Mouse (Mus musculus): Measurements from ENCODE around the gene Dst. TPM values are rescaled to one million over a fixed set of nuclear protein-coding genes. Genes with fewer than 3 reads are reported as not detected.

Gene Dst
- polyA plus RNA-seq, 1 experiment from 2014 or later = 44.3 TPM

DNA sequence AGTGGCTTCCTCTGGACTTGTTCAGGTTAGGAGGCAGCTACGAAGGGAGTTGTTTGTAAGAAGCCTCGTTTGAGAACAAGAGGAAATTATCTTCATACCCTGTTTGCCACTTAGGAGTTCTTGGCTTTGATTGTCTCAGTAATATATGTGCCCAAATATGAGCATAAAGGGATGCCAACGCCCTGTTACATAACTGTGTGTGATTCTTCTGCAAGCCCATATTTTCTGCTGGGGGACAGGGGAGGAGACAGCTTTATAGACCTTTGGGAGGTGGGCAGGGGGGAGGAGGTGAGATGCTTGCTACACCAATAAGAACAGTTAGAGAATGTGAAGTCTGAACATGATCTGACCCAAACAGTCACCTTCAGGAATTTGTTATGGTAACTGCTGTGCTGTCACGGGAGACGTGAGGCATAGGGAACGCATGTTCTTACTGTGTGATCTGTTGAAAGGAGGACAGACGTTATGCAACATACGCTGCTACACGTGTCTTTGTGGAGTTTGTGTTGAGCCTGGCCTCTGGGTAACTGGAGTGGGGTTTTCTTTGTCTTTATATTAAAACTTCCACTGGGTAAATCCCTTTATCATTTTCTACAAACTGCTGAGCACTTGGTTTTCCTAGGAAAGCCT is 235.0 kb downstream of the Dst start:
- Histone ChIP-seq H3K9ac (ENCODE audit: low read depth, low read length) (no peak overlapping the region), H3K27me3 (ENCODE audit: control insufficient read depth, insufficient read depth, low read length) (no peaks in the 10 kb centered on the region), H3K27ac (ENCODE audit: low read depth, low read length) (no peak overlapping the region; the same call in 1 of the 2 replicates), H3K36me3 (ENCODE audit: control insufficient read depth, insufficient read depth, low read length) (no peaks in the 10 kb centered on the region), H3K4me3 (ENCODE audit: low read length) (no peak overlapping the region), H3K9me3 (ENCODE audit: control insufficient read depth, low read length) (no peaks in the 10 kb centered on the region), H3K4me2 (replicated peaks; ENCODE audit: low read depth, low read length) (no peak overlapping the region), H3K4me1 (ENCODE audit: control insufficient read depth, insufficient read depth, low read length) (peaks cover 15% of the 10 kb centered on the region; the same call in 1 of the 2 replicates)
- WGBS = 31% methylated on average over 9 of the region's 9 CpGs
- ATAC-seq (ENCODE audit: low FRiP score, low TSS enrichment) = peak; percentile 25; the same call in 1 of the 2 replicates

DNA sequence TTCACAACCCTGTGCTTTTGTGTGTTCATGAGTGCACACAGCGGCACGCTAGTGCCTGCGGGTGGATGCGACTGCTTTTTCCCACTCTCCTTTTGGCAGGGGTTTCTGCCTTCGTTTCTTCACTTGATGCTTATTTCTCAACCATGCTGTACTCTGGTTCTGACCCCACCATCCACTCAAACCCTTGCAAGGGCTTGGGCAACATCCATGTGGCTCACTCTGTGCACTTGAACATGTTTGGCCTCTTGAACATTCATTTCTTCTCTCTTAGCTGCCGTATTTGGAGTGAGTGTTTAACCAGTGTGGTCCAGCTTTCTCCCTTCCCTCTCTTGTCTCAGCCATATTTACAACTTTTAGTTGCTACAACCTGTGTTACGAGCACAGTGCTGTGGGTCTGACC is 236.8 kb downstream of the Dst start:
- ATAC-seq (ENCODE audit: low FRiP score, low TSS enrichment) = no peak
- no peak overlapping the region for H3K4me2 ChIP-seq (replicated peaks; ENCODE audit: low read depth, low read length)
- no peaks in the 10 kb centered on the region for H3K9me3 ChIP-seq (ENCODE audit: control insufficient read depth, low read length)
- H3K27ac ChIP-seq (ENCODE audit: low read depth, low read length) = no peak overlapping the region
- no peak overlapping the region for H3K9ac ChIP-seq (ENCODE audit: low read depth, low read length)
- no peak overlapping the region for H3K4me3 ChIP-seq (ENCODE audit: low read length)
- peaks cover 15% of the 10 kb centered on the region; the same call in 1 of the 2 replicates for H3K4me1 ChIP-seq (ENCODE audit: control insufficient read depth, insufficient read depth, low read length)
- no peaks in the 10 kb centered on the region for H3K36me3 ChIP-seq (ENCODE audit: control insufficient read depth, insufficient read depth, low read length)
- no peaks in the 10 kb centered on the region for H3K27me3 ChIP-seq (ENCODE audit: control insufficient read depth, insufficient read depth, low read length)
- 94% methylated on average over 7 of the region's 7 CpGs for WGBS

DNA sequence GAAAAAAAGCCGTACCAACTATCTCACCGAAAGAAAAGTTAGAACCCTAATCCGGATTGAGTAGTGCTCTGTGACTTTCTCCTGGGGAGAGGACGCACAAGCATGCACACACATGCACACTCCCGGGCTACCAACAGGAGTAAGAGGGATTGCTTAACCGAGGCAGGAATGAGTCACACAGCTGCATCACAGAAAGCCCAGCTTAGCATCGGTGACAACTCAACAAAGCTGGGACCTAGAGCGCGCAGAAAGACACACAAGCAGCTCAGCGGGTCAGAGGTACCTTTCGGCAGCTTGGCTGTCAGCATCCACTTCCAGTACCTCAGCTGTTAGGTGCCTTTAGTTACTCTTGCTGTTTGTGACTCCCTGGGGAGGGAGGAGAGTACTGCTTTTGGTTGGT is 240.0 kb downstream of the Dst start:
- no peak for ATAC-seq (ENCODE audit: low FRiP score, low TSS enrichment)
- Histone ChIP-seq H3K27me3 (ENCODE audit: control insufficient read depth, insufficient read depth, low read length) (no peaks in the 10 kb centered on the region), H3K9me3 (ENCODE audit: control insufficient read depth, low read length) (no peaks in the 10 kb centered on the region), H3K4me3 (ENCODE audit: low read length) (no peak overlapping the region), H3K27ac (ENCODE audit: low read depth, low read length) (no peak overlapping the region), H3K4me1 (ENCODE audit: control insufficient read depth, insufficient read depth, low read length) (peaks cover 7% of the 10 kb centered on the region; the same call in 1 of the 2 replicates), H3K4me2 (replicated peaks; ENCODE audit: low read depth, low read length) (no peak overlapping the region), H3K36me3 (ENCODE audit: control insufficient read depth, insufficient read depth, low read length) (no peaks in the 10 kb centered on the region), H3K9ac (ENCODE audit: low read depth, low read length) (no peak overlapping the region)
- WGBS = 95% methylated on average over 11 of the region's 11 CpGs

DNA sequence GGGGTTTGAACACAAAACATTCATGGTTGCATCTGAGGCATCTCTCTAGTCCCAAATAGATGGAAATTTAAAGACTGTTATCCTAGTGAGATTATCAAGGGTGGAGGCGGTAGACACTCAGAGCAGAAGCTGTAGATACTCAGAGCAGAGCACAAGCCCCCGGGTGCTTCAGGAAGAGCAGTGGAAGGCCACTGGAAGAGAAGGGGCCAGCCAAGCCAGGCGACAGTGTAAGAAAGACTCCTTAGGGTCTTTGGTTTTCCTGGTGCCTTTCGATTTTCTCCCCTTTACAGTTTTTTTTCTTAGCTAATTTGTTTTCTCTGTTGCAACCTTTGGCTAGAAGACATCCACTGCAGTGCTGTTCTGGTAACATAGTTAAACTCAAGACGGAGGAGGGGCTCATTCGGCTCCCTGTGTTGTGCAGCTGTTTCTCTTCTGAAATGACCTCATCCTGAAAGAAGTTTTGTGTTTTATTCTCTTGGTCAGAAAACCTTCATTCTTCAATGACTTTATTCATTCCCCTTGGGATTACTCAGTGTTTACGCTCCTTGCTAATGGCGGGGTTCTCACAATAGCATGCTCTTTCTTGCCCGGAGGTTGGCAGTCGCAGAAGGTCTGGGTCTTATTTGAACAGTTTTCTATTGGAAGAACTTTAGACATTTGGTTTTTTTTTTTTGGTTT is 242.5 kb downstream of the Dst start:
- no peak overlapping the region for H3K9ac ChIP-seq (ENCODE audit: low read depth, low read length)
- no peaks in the 10 kb centered on the region for H3K27me3 ChIP-seq (ENCODE audit: control insufficient read depth, insufficient read depth, low read length)
- no peaks in the 10 kb centered on the region for H3K4me1 ChIP-seq (ENCODE audit: control insufficient read depth, insufficient read depth, low read length)
- no peak overlapping the region for H3K4me3 ChIP-seq (ENCODE audit: low read length)
- peak overlapping the region; percentile 60; the same call in 1 of the 2 replicates for H3K27ac ChIP-seq (ENCODE audit: low read depth, low read length)
- no peaks in the 10 kb centered on the region for H3K9me3 ChIP-seq (ENCODE audit: control insufficient read depth, low read length)
- no peaks in the 10 kb centered on the region for H3K36me3 ChIP-seq (ENCODE audit: control insufficient read depth, insufficient read depth, low read length)
- H3K4me2 ChIP-seq (replicated peaks; ENCODE audit: low read depth, low read length) = no peak overlapping the region
- WGBS = 58% methylated on average over 10 of the region's 10 CpGs
- peak; percentile 77 for ATAC-seq (ENCODE audit: low FRiP score, low TSS enrichment)

DNA sequence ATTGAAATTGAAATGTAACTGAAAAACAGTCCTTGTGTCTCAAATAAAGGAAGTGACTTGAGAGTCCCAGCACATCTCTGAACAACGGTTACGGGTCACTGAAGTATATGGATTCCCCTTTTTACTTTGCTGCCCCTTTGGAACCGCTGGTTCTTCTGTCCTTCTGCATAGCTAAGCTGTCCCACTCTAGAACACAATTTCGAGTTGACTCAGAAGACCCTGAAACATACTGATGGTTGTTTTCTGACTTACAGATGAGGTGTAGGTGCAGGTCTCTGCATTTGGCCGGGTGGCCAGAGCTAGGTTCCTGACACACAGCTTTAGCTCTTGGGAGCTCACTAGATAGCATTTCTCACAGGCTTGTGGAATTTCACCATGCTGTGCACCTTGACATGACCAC is 244.7 kb downstream of the Dst start:
- no peak overlapping the region for H3K4me3 ChIP-seq (ENCODE audit: low read length)
- no peak overlapping the region for H3K27ac ChIP-seq (ENCODE audit: low read depth, low read length)
- H3K4me1 ChIP-seq (ENCODE audit: control insufficient read depth, insufficient read depth, low read length) = no peaks in the 10 kb centered on the region
- ATAC-seq (ENCODE audit: low FRiP score, low TSS enrichment) = no peak
- H3K9me3 ChIP-seq (ENCODE audit: control insufficient read depth, low read length) = no peaks in the 10 kb centered on the region
- whole genome bisulfite sequencing = 94% methylated on average over 5 of the region's 5 CpGs
- H3K9ac ChIP-seq (ENCODE audit: low read depth, low read length) = no peak overlapping the region
- H3K4me2 ChIP-seq (replicated peaks; ENCODE audit: low read depth, low read length) = no peak overlapping the region
- no peaks in the 10 kb centered on the region for H3K27me3 ChIP-seq (ENCODE audit: control insufficient read depth, insufficient read depth, low read length)
- peaks cover 5% of the 10 kb centered on the region; the same call in 1 of the 2 replicates for H3K36me3 ChIP-seq (ENCODE audit: control insufficient read depth, insufficient read depth, low read length)

DNA sequence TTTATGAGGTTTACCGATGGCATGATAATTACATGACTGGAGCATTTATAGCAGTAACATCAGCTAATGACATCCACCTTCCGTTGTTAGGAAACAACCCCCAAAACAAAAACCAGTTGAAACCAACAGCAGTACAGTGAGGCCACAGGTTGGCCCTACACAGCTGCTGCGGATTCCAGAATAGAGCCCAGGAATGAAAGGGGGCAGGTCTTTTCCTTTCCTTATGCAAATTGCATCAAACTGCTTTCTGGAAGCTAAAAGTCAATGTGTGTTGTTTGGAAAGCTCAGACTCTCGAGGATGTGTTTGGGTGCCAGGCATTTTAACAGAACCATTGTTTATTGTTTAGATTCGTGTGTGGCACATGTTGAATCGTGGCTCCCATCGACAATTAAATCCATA is 248.0 kb downstream of the Dst start:
- Histone ChIP-seq H3K4me1 (ENCODE audit: control insufficient read depth, insufficient read depth, low read length) (no peaks in the 10 kb centered on the region), H3K4me3 (ENCODE audit: low read length) (no peak overlapping the region), H3K4me2 (replicated peaks; ENCODE audit: low read depth, low read length) (no peak overlapping the region), H3K27me3 (ENCODE audit: control insufficient read depth, insufficient read depth, low read length) (no peaks in the 10 kb centered on the region), H3K36me3 (ENCODE audit: control insufficient read depth, insufficient read depth, low read length) (peaks cover 5% of the 10 kb centered on the region; the same call in 1 of the 2 replicates), H3K9ac (ENCODE audit: low read depth, low read length) (no peak overlapping the region), H3K27ac (ENCODE audit: low read depth, low read length) (no peak overlapping the region), H3K9me3 (ENCODE audit: control insufficient read depth, low read length) (no peaks in the 10 kb centered on the region)
- ATAC-seq (ENCODE audit: low FRiP score, low TSS enrichment) = no peak
- 81% methylated on average over 7 of the region's 7 CpGs for WGBS

DNA sequence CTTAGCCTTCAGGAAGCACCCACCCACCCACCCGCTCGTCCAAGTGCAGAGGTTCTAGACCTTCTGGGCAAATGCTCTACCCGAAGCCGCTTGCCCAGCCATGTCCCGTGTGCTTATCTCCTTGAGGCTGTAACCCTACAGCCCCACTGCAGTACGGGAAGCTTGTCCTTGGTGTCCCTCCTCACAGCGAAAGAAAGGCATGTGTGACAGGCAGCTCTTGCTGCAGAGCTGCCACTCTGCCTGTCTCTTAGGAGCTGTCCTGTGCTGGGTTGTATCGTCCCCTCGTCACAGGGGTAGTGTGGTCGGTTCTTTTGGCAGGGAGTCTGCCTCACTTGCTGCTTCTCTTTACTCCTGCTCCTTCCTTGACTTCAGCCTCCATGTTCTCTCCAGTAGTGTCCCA is 249.7 kb downstream of the Dst start:
- H3K4me2 ChIP-seq (replicated peaks; ENCODE audit: low read depth, low read length) = no peak overlapping the region
- no peaks in the 10 kb centered on the region for H3K27me3 ChIP-seq (ENCODE audit: control insufficient read depth, insufficient read depth, low read length)
- H3K4me3 ChIP-seq (ENCODE audit: low read length) = no peak overlapping the region
- H3K27ac ChIP-seq (ENCODE audit: low read depth, low read length) = no peak overlapping the region
- 91% methylated on average over 10 of the region's 10 CpGs for WGBS
- H3K36me3 ChIP-seq (ENCODE audit: control insufficient read depth, insufficient read depth, low read length) = peaks cover 5% of the 10 kb centered on the region; the same call in 1 of the 2 replicates
- H3K9ac ChIP-seq (ENCODE audit: low read depth, low read length) = no peak overlapping the region
- no peaks in the 10 kb centered on the region for H3K9me3 ChIP-seq (ENCODE audit: control insufficient read depth, low read length)
- ATAC-seq (ENCODE audit: low FRiP score, low TSS enrichment) = no peak
- no peaks in the 10 kb centered on the region for H3K4me1 ChIP-seq (ENCODE audit: control insufficient read depth, insufficient read depth, low read length)

DNA sequence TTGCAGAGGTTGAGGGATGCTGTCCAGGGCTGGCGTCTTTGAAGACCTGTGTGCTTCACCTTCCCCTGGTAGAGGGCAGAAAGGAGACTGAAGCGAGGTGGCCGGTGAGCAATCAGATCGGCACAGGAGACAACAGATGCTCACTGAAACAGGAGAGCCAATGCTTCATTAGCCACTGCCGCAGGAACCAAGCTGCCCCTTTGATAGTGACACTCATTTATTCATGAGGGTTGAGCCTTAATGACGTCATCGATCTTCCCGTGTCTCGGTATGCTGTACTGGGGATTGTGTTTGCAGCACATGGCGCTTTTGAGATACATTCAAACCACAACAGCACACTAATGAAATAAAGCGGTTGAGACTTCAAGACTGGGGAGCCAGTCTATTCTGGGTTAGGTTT is 250.8 kb downstream of the Dst start:
- Histone ChIP-seq H3K4me3 (ENCODE audit: low read length) (no peak overlapping the region), H3K9ac (ENCODE audit: low read depth, low read length) (no peak overlapping the region), H3K36me3 (ENCODE audit: control insufficient read depth, insufficient read depth, low read length) (peaks cover 5% of the 10 kb centered on the region; the same call in 1 of the 2 replicates), H3K27ac (ENCODE audit: low read depth, low read length) (no peak overlapping the region), H3K27me3 (ENCODE audit: control insufficient read depth, insufficient read depth, low read length) (no peaks in the 10 kb centered on the region), H3K9me3 (ENCODE audit: control insufficient read depth, low read length) (no peaks in the 10 kb centered on the region), H3K4me1 (ENCODE audit: control insufficient read depth, insufficient read depth, low read length) (no peaks in the 10 kb centered on the region), H3K4me2 (replicated peaks; ENCODE audit: low read depth, low read length) (no peak overlapping the region)
- no peak for ATAC-seq (ENCODE audit: low FRiP score, low TSS enrichment)
- 58% methylated on average over 11 of the region's 11 CpGs for WGBS

DNA sequence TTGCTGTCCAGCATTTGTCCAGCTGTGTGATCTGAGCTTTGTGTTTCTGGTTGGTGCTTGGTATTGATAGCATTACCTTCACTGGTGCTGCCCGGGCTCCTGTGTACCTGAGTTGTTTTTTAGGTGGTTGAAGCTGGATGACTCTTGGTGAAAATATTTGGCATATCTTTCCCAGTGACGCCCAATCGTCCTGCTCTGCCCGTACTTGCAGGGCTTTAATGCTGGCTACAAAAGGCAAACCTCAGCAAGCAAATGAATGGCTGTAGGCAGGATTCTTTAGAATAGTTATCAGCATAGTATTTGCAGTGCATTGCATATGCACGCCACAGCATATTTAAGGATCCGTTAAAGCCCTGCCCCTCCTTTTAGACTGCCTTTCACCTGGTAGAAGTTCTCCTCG is 251.9 kb downstream of the Dst start:
- Histone ChIP-seq H3K4me1 (ENCODE audit: control insufficient read depth, insufficient read depth, low read length) (no peaks in the 10 kb centered on the region), H3K27ac (ENCODE audit: low read depth, low read length) (no peak overlapping the region), H3K4me2 (replicated peaks; ENCODE audit: low read depth, low read length) (no peak overlapping the region), H3K36me3 (ENCODE audit: control insufficient read depth, insufficient read depth, low read length) (peaks cover 10% of the 10 kb centered on the region; the same call in 1 of the 2 replicates), H3K27me3 (ENCODE audit: control insufficient read depth, insufficient read depth, low read length) (no peaks in the 10 kb centered on the region), H3K9ac (ENCODE audit: low read depth, low read length) (no peak overlapping the region), H3K4me3 (ENCODE audit: low read length) (no peak overlapping the region), H3K9me3 (ENCODE audit: control insufficient read depth, low read length) (no peaks in the 10 kb centered on the region)
- WGBS = 90% methylated on average over 7 of the region's 7 CpGs
- no peak for ATAC-seq (ENCODE audit: low FRiP score, low TSS enrichment)
